Mouse (Mus musculus): ENCODE measurements around the gene Kctd6. TPM values are rescaled to one million over a fixed set of nuclear protein-coding genes. Genes with fewer than 3 reads are reported as not detected.
A peak's percentile ranks its signal among the peaks of the same experiment; 100 is the strongest.

Gene Kctd6
- polyA plus RNA-seq, 1 experiment from 2014 or later: 2.2 TPM

- Histone ChIP-seq H3K27me3 (replicated peaks; ENCODE audit: control insufficient read depth, insufficient read depth, low read length) (no peaks in the 10 kb centered on the region), H3K27ac (ENCODE audit: low read length) (no peak overlapping the region), H3K36me3 (ENCODE audit: control insufficient read depth, insufficient read depth, low read length) (no peaks in the 10 kb centered on the region), H3K4me1 (ENCODE audit: control insufficient read depth, insufficient read depth, low read length) (no peaks in the 10 kb centered on the region), H3K9ac (ENCODE audit: low read depth, low read length) (no peak overlapping the region), H3K9me3 (ENCODE audit: control insufficient read depth, low read length) (no peaks in the 10 kb centered on the region), H3K4me3 (ENCODE audit: low read length) (no peak overlapping the region), H3K4me2 (ENCODE audit: low read depth, low read length) (no peak overlapping the region)
- WGBS: 89% methylated on average over 6 of the region's 6 CpGs
- ATAC-seq: no peak
Observed at GRCm38 (mm10) chr14:8186278-8187045, 27.5 kb upstream of the Kctd6 start.

- Histone ChIP-seq H3K4me1 (ENCODE audit: control insufficient read depth, insufficient read depth, low read length) (no peaks in the 10 kb centered on the region), H3K9ac (ENCODE audit: low read depth, low read length) (no peak overlapping the region), H3K4me3 (ENCODE audit: low read length) (no peak overlapping the region), H3K27ac (ENCODE audit: low read length) (no peak overlapping the region), H3K36me3 (ENCODE audit: control insufficient read depth, insufficient read depth, low read length) (no peaks in the 10 kb centered on the region), H3K27me3 (replicated peaks; ENCODE audit: control insufficient read depth, insufficient read depth, low read length) (no peaks in the 10 kb centered on the region), H3K4me2 (ENCODE audit: low read depth, low read length) (no peak overlapping the region), H3K9me3 (ENCODE audit: control insufficient read depth, low read length) (no peaks in the 10 kb centered on the region)
- WGBS: 94% methylated on average over 3 of the region's 3 CpGs
- ATAC-seq: no peak
Observed at GRCm38 (mm10) chr14:8190556-8190955, 23.4 kb upstream of the Kctd6 start.

DNA sequence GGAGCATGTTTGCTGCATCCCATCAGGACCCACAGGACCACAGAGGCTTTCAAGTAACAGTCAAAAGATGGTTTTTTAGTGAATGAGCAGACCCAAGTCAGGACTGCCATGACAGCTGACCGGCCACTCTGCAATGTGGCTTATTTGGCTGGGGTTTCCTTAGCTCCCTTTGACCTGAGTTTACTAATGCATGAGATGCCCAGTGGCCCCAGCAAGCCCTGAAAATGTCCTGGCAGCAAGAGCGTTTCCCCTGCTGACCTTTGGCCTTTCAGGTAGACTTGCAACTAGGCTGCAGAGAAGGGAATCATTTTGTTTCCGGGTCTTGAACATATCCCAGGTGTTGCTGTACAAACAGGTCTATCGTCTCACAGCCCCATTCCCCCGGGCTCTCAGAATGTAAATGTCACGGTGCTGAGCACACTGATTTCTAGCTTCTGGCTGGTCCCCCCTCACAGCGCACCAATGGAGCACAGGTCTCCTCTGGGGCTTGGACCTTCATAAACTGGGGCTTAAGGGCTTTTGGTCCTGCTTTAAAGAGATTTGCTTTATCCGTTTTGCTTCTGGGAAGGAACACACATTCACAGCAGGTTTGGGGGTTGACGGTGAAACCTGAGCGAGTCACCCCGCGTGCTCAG, 22.5 kb upstream of the Kctd6 start:
- Histone ChIP-seq H3K27me3 (replicated peaks; ENCODE audit: control insufficient read depth, insufficient read depth, low read length) (no peaks in the 10 kb centered on the region), H3K9ac (ENCODE audit: low read depth, low read length) (no peak overlapping the region), H3K4me3 (ENCODE audit: low read length) (no peak overlapping the region), H3K4me2 (ENCODE audit: low read depth, low read length) (no peak overlapping the region), H3K4me1 (ENCODE audit: control insufficient read depth, insufficient read depth, low read length) (no peaks in the 10 kb centered on the region), H3K9me3 (ENCODE audit: control insufficient read depth, low read length) (no peaks in the 10 kb centered on the region), H3K27ac (ENCODE audit: low read length) (no peak overlapping the region), H3K36me3 (ENCODE audit: control insufficient read depth, insufficient read depth, low read length) (no peaks in the 10 kb centered on the region)
- peak; percentile 23; the same call in 1 of the 2 replicates for ATAC-seq
- WGBS: 62% methylated on average over 12 of the region's 12 CpGs

GRCm38 (mm10) chr14:8192727-8193126, 21.2 kb upstream of the Kctd6 start:
- WGBS: 86% methylated on average over 6 of the region's 6 CpGs
- no peaks in the 10 kb centered on the region for H3K4me1 ChIP-seq (ENCODE audit: control insufficient read depth, insufficient read depth, low read length)
- no peak overlapping the region for H3K9ac ChIP-seq (ENCODE audit: low read depth, low read length)
- no peaks in the 10 kb centered on the region for H3K27me3 ChIP-seq (replicated peaks; ENCODE audit: control insufficient read depth, insufficient read depth, low read length)
- no peak overlapping the region for H3K4me2 ChIP-seq (ENCODE audit: low read depth, low read length)
- H3K36me3 ChIP-seq (ENCODE audit: control insufficient read depth, insufficient read depth, low read length): no peaks in the 10 kb centered on the region
- no peak overlapping the region for H3K27ac ChIP-seq (ENCODE audit: low read length)
- no peak for ATAC-seq
- no peak overlapping the region for H3K4me3 ChIP-seq (ENCODE audit: low read length)
- no peaks in the 10 kb centered on the region for H3K9me3 ChIP-seq (ENCODE audit: control insufficient read depth, low read length)

DNA sequence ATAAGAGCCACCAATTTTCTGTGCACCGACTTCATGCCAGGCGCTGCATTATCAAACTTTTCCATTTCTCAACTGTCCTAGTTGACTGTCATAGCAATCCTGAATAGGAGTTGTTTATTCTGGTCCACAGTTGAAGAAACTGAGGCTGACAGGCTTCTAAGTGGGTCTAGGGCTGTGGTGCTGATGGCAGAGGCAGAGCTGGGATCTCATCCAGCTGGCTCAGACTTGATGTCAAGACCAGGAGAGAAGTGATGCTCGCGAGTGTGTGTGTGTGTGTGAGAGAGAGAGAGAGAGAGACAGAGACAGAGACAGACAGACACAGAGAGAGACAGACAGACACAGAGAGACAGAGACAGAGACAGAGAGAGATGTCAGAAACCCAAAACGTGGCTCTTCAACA, 13.2 kb upstream of the Kctd6 start:
- ATAC-seq: no peak

DNA sequence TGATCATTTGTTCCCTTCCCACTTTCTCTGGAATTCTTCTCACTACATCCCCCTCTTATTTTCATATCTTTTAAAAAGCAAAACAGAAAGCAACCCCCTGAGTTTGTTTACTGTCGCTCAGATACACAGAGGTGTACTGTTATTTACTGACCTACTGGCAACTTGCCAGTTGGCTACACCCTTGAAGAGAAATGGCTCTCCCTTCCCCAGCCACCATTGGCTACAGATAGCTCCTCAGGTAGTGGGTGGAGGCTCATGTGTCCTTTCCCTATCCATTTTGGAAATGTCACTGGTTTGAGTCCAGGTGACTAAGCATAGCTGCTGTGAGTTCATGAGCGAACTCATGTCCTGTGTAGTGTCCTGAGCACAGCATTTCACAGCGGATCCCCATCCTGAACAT, 12.2 kb upstream of the Kctd6 start:
- Histone ChIP-seq H3K9me3 (ENCODE audit: control insufficient read depth, low read length) (no peaks in the 10 kb centered on the region), H3K4me1 (ENCODE audit: control insufficient read depth, insufficient read depth, low read length) (no peaks in the 10 kb centered on the region), H3K27ac (ENCODE audit: low read length) (no peak overlapping the region), H3K9ac (ENCODE audit: low read depth, low read length) (no peak overlapping the region), H3K36me3 (ENCODE audit: control insufficient read depth, insufficient read depth, low read length) (no peaks in the 10 kb centered on the region), H3K4me3 (ENCODE audit: low read length) (no peak overlapping the region), H3K4me2 (ENCODE audit: low read depth, low read length) (no peak overlapping the region), H3K27me3 (replicated peaks; ENCODE audit: control insufficient read depth, insufficient read depth, low read length) (no peaks in the 10 kb centered on the region)
- ATAC-seq: no peak
- 81% methylated on average over 3 of the region's 3 CpGs for WGBS

More for the DNA sequence above, 13.2 kb upstream of the Kctd6 start:
- Histone ChIP-seq H3K4me3 (ENCODE audit: low read length) (no peak overlapping the region), H3K4me2 (ENCODE audit: low read depth, low read length) (no peak overlapping the region), H3K27ac (ENCODE audit: low read length) (no peak overlapping the region), H3K9me3 (ENCODE audit: control insufficient read depth, low read length) (no peaks in the 10 kb centered on the region), H3K36me3 (ENCODE audit: control insufficient read depth, insufficient read depth, low read length) (no peaks in the 10 kb centered on the region), H3K4me1 (ENCODE audit: control insufficient read depth, insufficient read depth, low read length) (no peaks in the 10 kb centered on the region), H3K9ac (ENCODE audit: low read depth, low read length) (no peak overlapping the region), H3K27me3 (replicated peaks; ENCODE audit: control insufficient read depth, insufficient read depth, low read length) (no peaks in the 10 kb centered on the region)
- 75% methylated on average over 5 of the region's 5 CpGs for WGBS

- no peak for ATAC-seq
- Histone ChIP-seq H3K4me2 (ENCODE audit: low read depth, low read length) (no peak overlapping the region), H3K27ac (ENCODE audit: low read length) (no peak overlapping the region), H3K9ac (ENCODE audit: low read depth, low read length) (no peak overlapping the region), H3K4me3 (ENCODE audit: low read length) (no peak overlapping the region), H3K4me1 (ENCODE audit: control insufficient read depth, insufficient read depth, low read length) (no peaks in the 10 kb centered on the region), H3K9me3 (ENCODE audit: control insufficient read depth, low read length) (no peaks in the 10 kb centered on the region), H3K36me3 (ENCODE audit: control insufficient read depth, insufficient read depth, low read length) (no peaks in the 10 kb centered on the region), H3K27me3 (replicated peaks; ENCODE audit: control insufficient read depth, insufficient read depth, low read length) (no peaks in the 10 kb centered on the region)
- WGBS: 61% methylated on average over 9 of the region's 9 CpGs
Observed at GRCm38 (mm10) chr14:8206179-8206910, 7.6 kb upstream of the Kctd6 start.

- WGBS: 33% methylated on average over 5 of the region's 5 CpGs
Observed at GRCm38 (mm10) chr14:8207105-8207504, 6.8 kb upstream of the Kctd6 start.

GRCm38 (mm10) chr14:8207543-8207942, 6.4 kb upstream of the Kctd6 start:
- Histone ChIP-seq H3K4me1 (ENCODE audit: control insufficient read depth, insufficient read depth, low read length) (no peaks in the 10 kb centered on the region), H3K4me3 (ENCODE audit: low read length) (no peak overlapping the region), H3K36me3 (ENCODE audit: control insufficient read depth, insufficient read depth, low read length) (no peaks in the 10 kb centered on the region), H3K4me2 (ENCODE audit: low read depth, low read length) (no peak overlapping the region), H3K9ac (ENCODE audit: low read depth, low read length) (no peak overlapping the region), H3K27ac (ENCODE audit: low read length) (no peak overlapping the region), H3K9me3 (ENCODE audit: control insufficient read depth, low read length) (no peaks in the 10 kb centered on the region), H3K27me3 (replicated peaks; ENCODE audit: control insufficient read depth, insufficient read depth, low read length) (no peaks in the 10 kb centered on the region)
- WGBS: 76% methylated on average over 5 of the region's 5 CpGs
- ATAC-seq: no peak

More at GRCm38 (mm10) chr14:8207105-8207504, 6.8 kb upstream of the Kctd6 start:
- Histone ChIP-seq H3K4me2 (ENCODE audit: low read depth, low read length) (no peak overlapping the region), H3K4me1 (ENCODE audit: control insufficient read depth, insufficient read depth, low read length) (no peaks in the 10 kb centered on the region), H3K9me3 (ENCODE audit: control insufficient read depth, low read length) (no peaks in the 10 kb centered on the region), H3K4me3 (ENCODE audit: low read length) (no peak overlapping the region), H3K36me3 (ENCODE audit: control insufficient read depth, insufficient read depth, low read length) (no peaks in the 10 kb centered on the region), H3K9ac (ENCODE audit: low read depth, low read length) (no peak overlapping the region), H3K27me3 (replicated peaks; ENCODE audit: control insufficient read depth, insufficient read depth, low read length) (no peaks in the 10 kb centered on the region), H3K27ac (ENCODE audit: low read length) (no peak overlapping the region)
- ATAC-seq: 0 out of 2 replicates have a peak, but pooled peaks have one; percentile 46
